Mouse (Mus musculus): ENCODE measurements at regions not wholly inside any gene's neighbourhood (a gene's known extent, or its start where the extent isn't known, plus 50 kb on each side); places are given as distances from the start of the nearest gene placed in this dataset.

GRCm38 (mm10) chr8:79587258-79587657 lies 52.2 kb upstream of the Otud4 start:
- Histone ChIP-seq H3K4me1 (ENCODE audit: insufficient read depth, low read length) (no peaks in the 10 kb centered on the region), H3K27ac (ENCODE audit: low read depth, low read length) (no peak overlapping the region), H3K4me2 (ENCODE audit: low read depth, low read length, poor library complexity, severe bottlenecking) (no peak overlapping the region), H3K9ac (replicated peaks; ENCODE audit: low read length, poor library complexity, severe bottlenecking) (no peak overlapping the region), H3K36me3 (ENCODE audit: insufficient read depth, low read length) (no peaks in the 10 kb centered on the region), H3K27me3 (ENCODE audit: insufficient read depth, low read length) (no peaks in the 10 kb centered on the region), H3K9me3 (ENCODE audit: low read length) (no peaks in the 10 kb centered on the region), H3K4me3 (ENCODE audit: low read depth, low read length) (no peak overlapping the region)
- TF ChIP-seq CTCF (IDR thresholded peaks at IDR 0.05), result peak; percentile 71
- ATAC-seq (ENCODE audit: low FRiP score), result no peak
- WGBS, result 15% methylated on average over 1 of the region's 1 CpGs
- peak; percentile 52 for DNase-seq (ENCODE audit: low spot score)

GRCm38 (mm10) chr8:79584966-79585365 lies 54.5 kb upstream of the Otud4 start:
- no peak for ATAC-seq (ENCODE audit: low FRiP score)

DNA sequence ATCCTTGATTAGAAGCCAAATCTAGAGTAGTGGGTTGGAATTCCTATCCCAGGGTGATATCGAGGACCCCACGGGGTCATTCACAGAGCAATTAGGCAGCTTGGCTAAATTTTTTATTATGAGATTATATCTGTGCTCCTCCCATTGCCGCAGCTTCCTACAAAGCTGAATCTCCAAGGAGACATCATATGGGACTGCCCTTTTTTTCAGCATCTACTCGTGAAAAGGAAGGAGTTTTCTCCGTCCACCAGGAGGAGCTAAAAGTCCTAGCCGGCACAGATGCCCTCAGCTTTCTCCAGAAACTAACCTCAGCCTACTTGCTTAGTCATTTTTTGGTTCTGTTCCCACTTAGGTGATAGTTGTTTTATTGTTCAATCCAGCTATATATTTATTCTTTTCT lies 56.1 kb upstream of the Otud4 start:
- no peaks in the 10 kb centered on the region for H3K36me3 ChIP-seq (ENCODE audit: insufficient read depth, low read length)
- no peak for ATAC-seq (ENCODE audit: low FRiP score)
- WGBS, result 38% methylated on average over 6 of the region's 6 CpGs
- H3K4me2 ChIP-seq (ENCODE audit: low read depth, low read length, poor library complexity, severe bottlenecking), result no peak overlapping the region
- H3K4me1 ChIP-seq (ENCODE audit: insufficient read depth, low read length), result no peaks in the 10 kb centered on the region
- H3K27ac ChIP-seq (ENCODE audit: low read depth, low read length), result no peak overlapping the region
- H3K9ac ChIP-seq (replicated peaks; ENCODE audit: low read length, poor library complexity, severe bottlenecking), result no peak overlapping the region
- TF ChIP-seq CTCF (IDR thresholded peaks at IDR 0.05), result peak; percentile 39; the same call in 1 of the 2 replicates
- no peaks in the 10 kb centered on the region for H3K27me3 ChIP-seq (ENCODE audit: insufficient read depth, low read length)
- DNase-seq (ENCODE audit: low spot score), result no peak
- H3K9me3 ChIP-seq (ENCODE audit: low read length), result no peaks in the 10 kb centered on the region
- H3K4me3 ChIP-seq (ENCODE audit: low read depth, low read length), result no peak overlapping the region

More at GRCm38 (mm10) chr8:79584966-79585365, 54.5 kb upstream of the Otud4 start:
- peak; percentile 86 for DNase-seq (ENCODE audit: low spot score)
- Histone ChIP-seq H3K4me2 (ENCODE audit: low read depth, low read length, poor library complexity, severe bottlenecking) (no peak overlapping the region), H3K27me3 (ENCODE audit: insufficient read depth, low read length) (no peaks in the 10 kb centered on the region), H3K9ac (replicated peaks; ENCODE audit: low read length, poor library complexity, severe bottlenecking) (no peak overlapping the region), H3K4me3 (ENCODE audit: low read depth, low read length) (no peak overlapping the region), H3K27ac (ENCODE audit: low read depth, low read length) (no peak overlapping the region), H3K36me3 (ENCODE audit: insufficient read depth, low read length) (no peaks in the 10 kb centered on the region), H3K4me1 (ENCODE audit: insufficient read depth, low read length) (no peaks in the 10 kb centered on the region), H3K9me3 (ENCODE audit: low read length) (no peaks in the 10 kb centered on the region)
- 30% methylated on average over 3 of the region's 3 CpGs for WGBS
- peak; percentile 88 for TF ChIP-seq CTCF (IDR thresholded peaks at IDR 0.05)

- WGBS, result 83% methylated on average over 2 of the region's 2 CpGs
Observed at GRCm38 (mm10) chr8:79582195-79582594, 57.2 kb upstream of the Otud4 start.

GRCm38 (mm10) chr8:79576086-79576485 lies 63.3 kb upstream of the Otud4 start:
- Histone ChIP-seq H3K4me3 (ENCODE audit: low read depth, low read length) (no peak overlapping the region), H3K4me1 (ENCODE audit: insufficient read depth, low read length) (no peaks in the 10 kb centered on the region), H3K36me3 (ENCODE audit: insufficient read depth, low read length) (no peaks in the 10 kb centered on the region), H3K27me3 (ENCODE audit: insufficient read depth, low read length) (no peaks in the 10 kb centered on the region), H3K27ac (ENCODE audit: low read depth, low read length) (no peak overlapping the region), H3K9ac (replicated peaks; ENCODE audit: low read length, poor library complexity, severe bottlenecking) (no peak overlapping the region), H3K4me2 (ENCODE audit: low read depth, low read length, poor library complexity, severe bottlenecking) (no peak overlapping the region), H3K9me3 (ENCODE audit: low read length) (no peaks in the 10 kb centered on the region)
- 75% methylated on average over 7 of the region's 7 CpGs for WGBS
- TF ChIP-seq CTCF (IDR thresholded peaks at IDR 0.05), result no peak
- DNase-seq (ENCODE audit: low spot score) (no peak), ATAC-seq (ENCODE audit: low FRiP score) (no peak)

More at GRCm38 (mm10) chr8:79582195-79582594, 57.2 kb upstream of the Otud4 start:
- Histone ChIP-seq H3K27ac (ENCODE audit: low read depth, low read length) (no peak overlapping the region), H3K36me3 (ENCODE audit: insufficient read depth, low read length) (no peaks in the 10 kb centered on the region), H3K9me3 (ENCODE audit: low read length) (no peaks in the 10 kb centered on the region), H3K4me2 (ENCODE audit: low read depth, low read length, poor library complexity, severe bottlenecking) (no peak overlapping the region), H3K4me3 (ENCODE audit: low read depth, low read length) (no peak overlapping the region), H3K4me1 (ENCODE audit: insufficient read depth, low read length) (no peaks in the 10 kb centered on the region), H3K27me3 (ENCODE audit: insufficient read depth, low read length) (no peaks in the 10 kb centered on the region), H3K9ac (replicated peaks; ENCODE audit: low read length, poor library complexity, severe bottlenecking) (no peak overlapping the region)
- DNase-seq (ENCODE audit: low spot score) (no peak), ATAC-seq (ENCODE audit: low FRiP score) (no peak)
- TF ChIP-seq CTCF (IDR thresholded peaks at IDR 0.05), result no peak

DNA sequence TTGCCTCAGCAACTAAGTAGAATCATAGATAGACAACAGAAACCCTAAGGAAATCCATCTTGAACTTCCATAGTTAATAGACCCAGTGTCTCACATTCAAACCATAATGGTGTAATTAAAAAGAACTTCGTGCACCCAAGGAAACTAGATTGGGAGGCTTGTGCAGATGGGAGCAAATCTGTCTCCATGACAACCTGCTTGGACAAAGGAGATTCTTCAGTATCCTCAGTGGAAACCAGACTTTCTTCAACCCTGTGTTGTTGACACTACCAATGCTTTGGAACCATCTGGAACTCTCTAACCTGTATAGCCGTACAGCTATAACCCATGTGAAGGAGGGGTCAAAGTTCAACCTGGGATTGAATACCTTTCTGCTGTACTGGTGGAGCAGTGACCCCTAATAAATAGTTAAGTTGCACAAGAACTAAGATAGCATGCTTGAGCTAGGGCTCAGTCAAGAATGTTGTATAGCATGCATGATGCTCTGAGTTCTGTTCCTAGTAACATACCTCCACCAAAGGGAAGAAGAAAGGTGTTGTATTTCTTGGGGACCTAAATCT lies 64.2 kb upstream of the Otud4 start:
- H3K27me3 ChIP-seq (ENCODE audit: insufficient read depth, low read length), result no peaks in the 10 kb centered on the region
- no peaks in the 10 kb centered on the region for H3K9me3 ChIP-seq (ENCODE audit: low read length)
- no peak overlapping the region for H3K27ac ChIP-seq (ENCODE audit: low read depth, low read length)
- H3K9ac ChIP-seq (replicated peaks; ENCODE audit: low read length, poor library complexity, severe bottlenecking), result no peak overlapping the region
- no peak for TF ChIP-seq CTCF (IDR thresholded peaks at IDR 0.05)
- H3K4me2 ChIP-seq (ENCODE audit: low read depth, low read length, poor library complexity, severe bottlenecking), result no peak overlapping the region
- H3K4me3 ChIP-seq (ENCODE audit: low read depth, low read length), result no peak overlapping the region
- H3K4me1 ChIP-seq (ENCODE audit: insufficient read depth, low read length), result no peaks in the 10 kb centered on the region
- ATAC-seq (ENCODE audit: low FRiP score) (no peak), DNase-seq (ENCODE audit: low spot score) (no peak)
- H3K36me3 ChIP-seq (ENCODE audit: insufficient read depth, low read length), result no peaks in the 10 kb centered on the region
- WGBS, result 45% methylated on average over 2 of the region's 2 CpGs

Measured in midbrain, postnatal 0 days (tissue).